Mouse (Mus musculus): ENCODE measurements at regions not wholly inside any gene's neighbourhood (a gene's known extent, or its start where the extent isn't known, plus 50 kb on each side); places are given as distances from the start of the nearest gene placed in this dataset.

DNA sequence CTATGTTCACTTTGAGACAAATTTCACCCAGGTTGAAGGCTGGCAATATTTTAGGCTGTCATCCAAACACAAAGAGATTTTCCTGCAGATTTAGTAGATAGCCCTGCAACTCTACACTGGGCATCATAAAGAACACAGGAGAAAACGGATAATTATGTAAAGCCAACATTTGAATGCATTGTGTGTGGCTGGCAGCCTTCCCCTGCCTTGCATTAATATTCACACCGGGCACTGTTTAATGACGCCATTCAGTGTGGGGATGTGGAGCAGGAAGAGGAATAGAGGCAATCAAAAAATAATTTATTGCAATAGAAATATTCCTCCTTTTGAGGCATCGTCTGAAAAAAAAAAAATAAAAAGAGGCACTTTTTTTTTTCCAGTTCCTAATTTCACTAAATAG, 105.7 kb downstream of the Samd5 start:
- DNase-seq (ENCODE audit: extremely low spot score, low read depth, low spot score) = no peak

DNA sequence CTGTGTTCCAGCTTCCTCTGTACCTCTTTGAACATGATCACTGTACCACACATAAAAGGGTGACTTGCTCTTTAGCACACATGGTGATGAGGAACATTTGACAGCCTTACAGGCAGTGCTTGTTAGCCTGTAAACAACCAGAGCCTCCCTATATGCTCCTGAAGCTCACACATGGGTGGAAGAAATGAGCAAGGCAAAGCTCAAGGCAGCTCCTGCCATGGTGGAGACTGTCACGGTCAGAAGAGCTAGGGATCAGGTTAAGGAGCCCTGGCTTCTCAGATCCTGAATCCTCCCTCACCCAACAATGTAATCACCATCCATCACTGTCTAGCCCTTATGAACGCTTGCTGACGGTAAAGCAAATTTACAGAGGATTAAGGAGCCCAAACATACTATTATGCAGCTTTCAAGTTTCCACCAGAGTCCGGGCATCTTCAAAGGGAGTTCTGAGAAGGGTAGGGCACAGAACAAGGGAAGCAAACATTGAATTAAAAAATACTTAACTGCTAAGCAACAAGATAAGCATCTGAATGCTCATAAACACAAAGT, 117.4 kb downstream of the Samd5 start:
- no peak for DNase-seq (ENCODE audit: extremely low spot score, low read depth, low spot score)

DNA sequence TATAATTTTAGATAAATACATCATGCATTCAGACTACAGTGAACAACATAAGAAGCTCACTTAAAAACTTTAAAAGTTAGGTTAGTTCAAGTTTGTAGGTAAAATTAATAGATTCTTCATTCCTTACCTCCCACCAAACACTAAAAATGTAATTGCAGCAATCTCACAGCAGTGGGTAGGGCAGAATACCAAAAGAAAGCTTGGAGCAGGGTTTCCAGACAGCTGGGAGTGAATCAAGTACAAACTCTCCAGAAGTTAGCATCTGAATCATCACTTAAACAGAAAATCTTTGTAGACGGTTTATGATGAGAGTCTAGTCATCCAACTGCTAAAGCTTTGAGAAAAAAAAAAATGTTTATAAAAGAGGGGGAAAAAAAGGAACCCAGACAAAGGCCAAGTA, 117.9 kb downstream of the Samd5 start:
- DNase-seq (ENCODE audit: extremely low spot score, low read depth, low spot score) = no peak

DNA sequence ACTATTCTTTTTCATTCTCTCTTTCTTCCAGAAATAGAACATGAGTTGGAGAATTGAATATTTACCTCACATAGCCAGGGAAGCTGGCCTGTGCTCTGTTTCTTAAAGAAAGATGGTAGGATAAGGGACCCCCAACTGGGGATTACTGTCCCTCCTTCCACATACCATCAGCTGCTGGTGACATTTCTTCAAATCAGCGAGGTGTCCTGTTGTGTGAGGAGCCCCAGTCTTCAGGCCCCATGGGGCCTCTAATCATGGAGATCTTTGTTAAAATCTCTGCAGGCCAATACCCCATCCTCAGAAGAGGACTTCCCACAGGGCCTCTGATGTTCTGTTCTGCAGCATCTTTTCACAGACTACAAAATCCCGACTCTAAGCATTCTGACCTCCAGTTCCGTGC, 121.1 kb downstream of the Samd5 start:
- no peak for DNase-seq (ENCODE audit: extremely low spot score, low read depth, low spot score)

DNA sequence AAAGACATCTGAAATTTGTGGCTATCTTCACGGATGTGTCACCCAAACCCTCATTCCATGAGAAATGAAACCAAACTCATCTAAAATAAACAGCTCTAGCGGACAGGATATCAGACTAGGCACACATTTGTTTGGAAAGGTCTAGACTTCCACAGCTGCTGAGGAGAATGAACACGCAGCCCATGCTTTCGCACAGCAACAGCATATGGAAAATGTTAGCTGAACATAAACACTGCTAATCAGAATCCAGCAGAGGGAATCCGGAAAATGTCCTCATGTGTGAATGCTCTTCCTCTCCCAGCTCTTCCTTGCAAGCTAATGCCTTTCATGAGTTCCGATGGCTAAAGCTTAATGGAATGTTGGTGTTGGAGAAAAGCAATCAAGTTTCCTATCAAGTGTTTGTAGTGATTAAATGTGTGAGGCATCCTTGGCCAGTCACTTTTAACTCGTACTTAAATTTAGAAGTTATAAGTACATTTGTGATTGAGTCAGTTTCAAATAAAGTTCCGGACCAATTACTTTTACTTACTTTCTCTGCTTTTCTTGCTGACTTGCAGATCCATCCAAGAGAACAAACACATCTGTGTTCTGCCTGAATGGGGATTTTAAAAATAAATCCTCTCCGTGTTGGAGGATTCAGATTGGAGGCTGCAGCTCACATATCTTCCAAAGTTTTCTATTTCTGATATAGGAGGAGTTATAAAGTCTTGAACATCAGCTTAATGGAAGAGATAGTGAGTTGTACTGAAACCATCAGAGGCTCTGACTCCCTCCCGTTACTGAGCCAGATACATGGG, 124.9 kb downstream of the Samd5 start:
- peak; percentile 31 for DNase-seq (ENCODE audit: extremely low spot score, low read depth, low spot score)

DNA sequence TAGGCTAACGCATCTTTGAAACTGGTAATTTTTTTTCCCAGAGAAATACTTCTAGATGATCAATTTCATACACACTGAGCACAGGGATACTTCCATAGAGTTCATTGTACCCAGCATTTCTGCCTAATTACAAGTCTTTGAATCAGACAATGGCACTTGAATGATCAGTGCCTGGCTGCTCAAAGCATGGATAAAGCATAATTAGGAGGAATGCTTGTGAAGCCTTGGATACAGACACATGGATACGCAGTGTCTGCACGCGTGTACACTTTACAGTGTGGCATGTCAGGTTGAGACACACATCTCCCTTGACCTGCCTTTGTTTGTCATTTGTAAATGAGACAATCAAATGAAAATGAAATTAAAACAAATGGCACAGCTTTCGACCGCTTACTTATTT, 129.2 kb downstream of the Samd5 start:
- DNase-seq (ENCODE audit: extremely low spot score, low read depth, low spot score) = no peak

DNA sequence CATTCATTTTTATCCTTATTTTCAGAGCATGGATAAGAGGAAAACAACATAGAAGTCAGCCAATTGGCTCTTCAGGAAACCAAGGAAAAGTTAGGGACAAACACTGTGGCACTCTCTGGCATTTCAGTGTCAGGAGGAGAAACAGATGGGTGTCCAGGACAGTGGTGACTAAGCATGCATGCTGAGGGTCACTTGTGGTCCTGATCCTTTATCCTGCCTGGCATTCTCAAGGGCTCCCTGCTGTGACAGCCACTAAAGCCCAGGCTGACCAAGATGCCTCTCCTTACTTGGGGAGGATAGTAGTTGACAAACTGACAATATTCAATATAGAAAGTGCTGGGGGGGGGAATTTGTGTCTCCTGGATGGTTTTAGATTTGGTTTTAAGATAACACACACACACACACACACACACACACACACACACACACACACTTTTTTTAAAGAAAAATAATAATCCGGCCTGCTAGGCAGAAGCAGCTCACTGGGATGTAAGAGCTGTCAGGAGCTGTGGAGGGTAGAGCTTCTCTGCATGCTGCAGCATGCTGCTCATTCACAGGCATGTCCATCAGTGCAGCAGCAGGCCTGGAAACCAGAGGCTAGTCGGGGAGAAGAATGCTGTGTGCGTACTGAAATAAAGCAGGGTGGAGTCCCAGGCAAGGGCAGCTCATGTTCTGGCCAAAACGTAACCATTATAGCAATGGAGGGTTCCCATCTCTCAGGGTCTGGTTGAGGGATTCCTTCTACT, 130.8 kb downstream of the Samd5 start:
- no peak for DNase-seq (ENCODE audit: extremely low spot score, low read depth, low spot score)

DNA sequence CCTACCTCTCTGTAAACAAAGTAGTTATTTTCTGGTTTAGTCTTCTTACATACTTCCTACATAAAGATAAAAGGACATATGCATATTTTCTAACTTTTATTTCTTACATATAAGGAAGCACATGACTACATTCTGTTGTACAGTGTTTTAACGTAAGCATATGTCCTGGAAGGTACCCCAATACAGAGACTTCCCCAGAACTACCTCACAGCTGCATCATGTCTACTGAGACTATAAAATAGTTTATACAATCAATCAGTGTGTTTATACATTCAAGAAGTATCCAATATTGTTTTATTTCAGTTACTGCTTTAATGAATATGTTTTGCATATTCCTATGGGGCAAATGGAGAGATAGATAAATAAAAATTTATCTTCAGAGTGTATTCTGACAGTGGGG, 133.4 kb downstream of the Samd5 start:
- DNase-seq (ENCODE audit: extremely low spot score, low read depth, low spot score) = no peak

DNA sequence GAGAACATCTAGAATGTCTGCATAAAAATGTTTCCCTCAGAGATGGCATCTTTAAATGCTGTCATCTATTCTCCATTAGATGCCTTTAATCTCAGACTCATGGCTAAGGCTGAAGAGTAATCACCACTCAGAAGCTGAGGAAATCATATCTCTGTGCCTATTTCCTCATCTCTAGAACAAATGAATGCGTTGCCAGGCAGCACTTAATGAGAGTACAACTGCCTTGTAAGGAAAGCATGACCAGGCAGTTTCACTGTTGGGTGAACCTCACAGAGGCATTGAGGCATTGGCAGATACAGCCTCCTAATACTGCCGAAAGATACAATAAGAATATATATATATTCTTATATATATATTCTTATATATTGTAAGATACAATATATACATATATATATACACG, 137.3 kb downstream of the Samd5 start:
- DNase-seq (ENCODE audit: extremely low spot score, low read depth, low spot score) = no peak

DNA sequence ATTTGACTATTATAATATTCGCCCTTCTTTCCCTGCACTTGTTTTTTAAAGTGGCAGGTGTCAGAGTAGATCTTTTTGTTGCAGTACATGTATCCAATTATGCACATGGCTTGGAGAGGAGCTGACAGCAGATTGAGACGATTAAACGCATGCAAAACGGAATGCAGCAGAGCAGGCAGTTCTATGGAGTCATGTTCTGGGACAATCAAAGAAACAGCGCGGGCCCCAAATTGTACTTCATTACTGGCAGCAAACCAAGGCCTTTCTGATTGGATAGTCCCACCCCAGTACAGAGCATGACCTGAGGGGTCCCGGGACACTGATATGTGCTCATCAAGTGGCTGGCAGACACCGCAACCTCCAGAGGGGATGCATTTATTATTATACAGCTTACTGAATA, 140.5 kb downstream of the Samd5 start:
- DNase-seq (ENCODE audit: extremely low spot score, low read depth, low spot score) = no peak

DNA sequence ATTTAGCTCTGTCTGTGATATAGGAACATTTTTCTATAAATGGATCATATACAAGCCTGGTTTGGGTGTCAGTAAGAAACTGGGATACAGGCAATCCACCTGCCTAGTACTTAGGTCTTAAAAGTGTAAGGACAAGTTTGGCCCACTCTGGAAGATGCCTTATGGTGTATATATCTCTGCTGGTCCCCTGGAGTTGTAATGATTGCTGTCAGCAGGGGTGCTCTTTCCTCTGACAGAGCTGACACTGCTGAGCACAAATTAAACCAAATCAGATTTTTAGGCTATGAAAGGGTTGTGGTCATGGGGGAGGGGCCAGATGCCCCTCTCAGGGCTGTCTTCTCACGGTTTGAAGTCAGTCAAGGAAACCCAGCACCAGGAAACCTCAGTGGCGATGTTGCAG, 141.7 kb downstream of the Samd5 start:
- DNase-seq (ENCODE audit: extremely low spot score, low read depth, low spot score) = no peak

DNA sequence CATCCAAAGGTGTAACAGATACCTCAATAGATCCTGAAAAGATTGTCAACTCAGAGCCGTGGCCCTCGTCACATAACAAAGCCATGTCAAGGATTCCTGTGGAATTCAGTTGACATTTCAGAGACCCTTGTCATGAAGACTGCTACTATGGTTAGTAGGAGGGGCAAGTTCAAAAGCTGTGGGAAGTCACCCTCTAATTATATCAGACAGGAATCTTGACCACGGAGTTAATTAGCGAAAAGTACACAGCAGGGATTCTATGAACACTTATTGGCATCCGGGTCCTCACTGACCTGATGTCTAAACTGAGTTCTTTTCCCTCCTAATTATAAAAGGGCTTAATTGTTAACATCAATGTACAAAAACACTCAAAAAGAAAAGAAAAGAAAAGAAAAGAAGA, 143.1 kb downstream of the Samd5 start:
- DNase-seq (ENCODE audit: extremely low spot score, low read depth, low spot score) = no peak

DNA sequence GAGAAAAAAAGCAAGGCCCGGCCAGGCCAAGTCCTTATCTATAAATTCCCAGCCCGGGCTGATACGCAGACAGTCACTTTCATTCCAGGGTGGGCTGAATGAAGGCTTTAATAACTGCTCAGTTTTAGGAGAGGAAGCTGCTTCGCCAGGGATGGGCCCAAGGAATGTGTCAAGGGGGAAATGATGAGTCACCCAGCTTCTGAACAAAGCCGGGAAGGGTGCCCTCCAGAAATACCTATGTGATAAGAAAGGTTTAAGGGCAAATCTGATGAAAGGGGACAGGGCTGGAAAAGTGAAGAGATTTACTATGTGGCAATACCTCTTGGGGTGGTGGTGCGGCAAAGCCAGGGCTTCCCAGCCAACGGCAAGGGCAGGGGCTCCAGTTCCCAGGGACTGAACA, 145.6 kb downstream of the Samd5 start:
- no peak for DNase-seq (ENCODE audit: extremely low spot score, low read depth, low spot score)

DNA sequence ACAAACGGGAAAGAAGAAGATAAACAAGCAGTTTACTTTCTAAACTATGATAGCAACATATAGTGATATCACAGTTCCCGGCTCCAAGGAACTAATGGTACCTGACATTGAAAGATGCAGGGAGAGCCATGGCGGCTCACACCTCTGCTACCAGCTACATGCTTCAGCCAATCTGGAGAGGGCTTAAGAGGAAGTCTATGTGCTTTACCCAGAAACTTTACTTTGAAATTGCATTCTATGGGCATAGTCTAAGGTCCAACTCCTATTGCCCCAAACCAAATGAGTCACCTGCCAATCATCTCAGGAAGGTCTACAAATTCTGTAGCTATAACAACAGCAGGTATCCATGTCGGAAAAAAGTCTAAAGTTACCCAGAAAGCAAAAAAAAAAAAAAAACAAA, 146.9 kb downstream of the Samd5 start:
- no peak for DNase-seq (ENCODE audit: extremely low spot score, low read depth, low spot score)

DNA sequence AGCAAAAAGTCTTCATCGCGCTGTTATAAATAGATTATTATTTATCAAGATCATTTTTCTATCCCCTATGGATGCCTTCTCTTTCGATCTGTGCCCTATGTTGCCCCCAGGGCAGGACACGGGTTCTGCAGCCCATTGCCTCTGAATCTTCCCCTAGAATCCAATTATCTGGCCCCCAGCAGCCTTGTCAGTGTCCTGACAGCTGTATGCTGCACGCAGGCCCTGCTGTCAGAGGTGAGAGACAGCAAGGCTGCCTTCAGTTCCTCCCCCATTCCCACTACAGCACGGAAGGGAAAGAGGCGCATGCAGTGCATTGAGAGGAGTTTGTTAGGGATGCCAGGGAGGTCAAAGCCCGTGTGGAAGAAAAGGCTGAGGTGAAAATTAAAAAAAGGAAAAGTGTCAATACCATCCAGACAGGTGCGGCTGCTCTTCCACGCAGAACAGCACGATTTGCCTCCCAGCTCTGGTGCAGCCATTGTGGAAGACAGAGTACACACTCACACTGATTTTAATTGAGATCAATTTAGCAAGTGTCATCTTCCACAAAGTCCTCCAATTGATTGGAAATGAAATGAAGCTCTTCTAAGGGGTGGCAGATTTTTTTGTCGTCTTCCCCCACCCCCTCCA, 165.1 kb downstream of the Samd5 start:
- no peak for DNase-seq (ENCODE audit: extremely low spot score, low read depth, low spot score)

DNA sequence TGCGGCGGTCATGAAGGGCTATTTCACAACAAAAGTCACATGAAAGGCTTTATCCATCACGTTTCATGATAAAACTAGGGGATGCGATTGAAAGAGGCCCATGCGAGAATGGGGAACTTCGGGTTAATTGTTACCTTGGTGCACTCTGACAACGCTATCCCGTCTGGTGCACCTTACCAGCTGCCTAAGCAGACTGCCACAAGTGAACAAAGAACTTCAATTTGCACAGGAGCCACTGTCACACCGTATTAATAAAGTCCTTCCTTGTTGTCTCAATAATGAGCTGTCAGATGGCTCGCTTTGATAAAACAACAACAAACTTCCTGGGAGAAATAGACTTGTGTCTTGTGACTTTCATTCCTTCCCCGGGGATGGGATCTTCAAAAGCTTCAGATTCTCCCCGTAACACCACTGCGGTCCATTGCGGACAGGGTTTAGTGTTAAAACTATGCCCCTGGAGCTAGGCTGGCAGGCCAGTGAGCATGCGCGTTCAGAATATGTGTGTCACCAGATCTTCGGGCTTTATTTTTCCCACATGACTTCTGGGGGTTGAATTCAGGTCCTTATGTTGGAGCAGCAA, 165.8 kb downstream of the Samd5 start:
- no peak for DNase-seq (ENCODE audit: extremely low spot score, low read depth, low spot score)

DNA sequence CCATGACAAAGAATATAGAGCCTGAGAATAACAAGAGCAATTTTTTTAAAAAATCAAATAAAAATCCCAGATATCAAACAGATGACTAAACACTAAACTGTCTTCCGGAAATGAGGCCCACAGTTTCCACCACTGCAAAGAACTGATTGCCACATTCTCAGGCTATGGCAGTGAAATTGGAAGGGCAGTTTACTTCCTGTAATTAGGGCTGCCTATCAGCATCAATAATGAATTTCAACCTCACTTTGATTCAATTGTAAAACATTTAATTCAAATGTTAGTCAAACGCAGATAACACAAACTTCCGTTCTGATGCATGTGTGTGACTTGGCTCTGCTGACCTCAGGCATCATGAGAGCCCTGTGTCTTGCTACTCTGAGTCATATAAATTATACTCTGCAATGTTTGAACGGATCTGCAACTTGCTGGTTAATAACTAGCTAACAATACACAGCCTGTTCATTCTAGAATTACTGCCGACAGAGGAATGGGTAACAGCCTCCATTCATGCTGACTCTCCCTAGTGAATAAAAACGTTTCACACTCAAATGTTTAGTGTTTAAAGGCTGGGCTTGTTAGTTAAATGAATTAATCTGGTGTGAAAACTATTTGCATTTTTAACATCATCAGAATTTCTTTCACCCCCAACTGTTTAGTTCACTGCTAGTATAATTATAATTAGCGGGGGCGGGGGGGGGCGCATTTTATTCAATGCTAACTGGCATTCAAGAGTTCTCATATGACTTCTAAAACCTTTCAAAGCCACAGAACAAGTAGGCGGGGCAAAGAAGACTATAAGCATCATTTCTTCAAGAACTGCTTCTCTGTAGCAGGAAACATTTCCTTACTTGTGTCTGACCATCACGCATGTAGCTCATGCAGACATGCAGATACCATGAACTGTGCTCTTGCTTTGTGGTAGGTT, 171.2 kb downstream of the Samd5 start:
- DNase-seq (ENCODE audit: extremely low spot score, low read depth, low spot score) = no peak

DNA sequence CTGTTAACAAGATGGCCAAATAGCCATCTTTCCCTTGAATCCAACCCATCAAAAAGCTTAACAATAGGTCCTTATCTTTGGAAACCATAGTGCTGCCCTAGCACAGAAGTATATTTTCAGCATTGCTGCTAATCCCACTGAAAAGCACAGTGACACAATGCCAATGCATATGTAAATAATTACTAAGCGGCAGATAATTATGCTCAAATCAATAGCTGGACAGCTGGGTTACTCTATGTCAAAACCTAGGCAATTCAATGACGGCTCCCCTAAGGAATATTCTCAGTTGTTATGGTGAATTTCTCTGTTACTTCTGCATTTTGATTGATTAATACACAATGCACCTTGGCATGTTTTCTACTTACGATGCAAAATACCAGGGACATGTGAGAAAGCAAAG, 176.5 kb downstream of the Samd5 start:
- no peak for DNase-seq (ENCODE audit: extremely low spot score, low read depth, low spot score)

DNA sequence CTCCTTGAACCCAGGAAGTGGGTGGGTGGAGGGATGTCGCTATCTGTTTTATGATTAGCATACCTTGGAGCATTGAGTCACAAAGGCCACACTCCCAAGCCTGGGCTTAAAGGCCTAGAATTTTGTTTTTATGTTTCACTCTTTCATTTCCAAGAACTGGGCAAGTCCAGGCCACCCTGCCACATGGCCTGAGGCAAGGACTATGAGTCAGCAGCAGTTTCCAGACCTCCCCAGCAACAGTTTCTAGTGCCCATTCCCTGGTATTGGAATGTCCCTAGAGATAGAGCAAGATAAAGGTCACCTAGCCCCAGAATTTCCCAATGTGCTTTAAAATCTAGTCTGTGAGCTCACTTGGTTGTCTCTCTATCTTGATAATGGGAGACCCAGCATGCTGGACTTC, 178.0 kb downstream of the Samd5 start:
- no peak for DNase-seq (ENCODE audit: extremely low spot score, low read depth, low spot score)

DNA sequence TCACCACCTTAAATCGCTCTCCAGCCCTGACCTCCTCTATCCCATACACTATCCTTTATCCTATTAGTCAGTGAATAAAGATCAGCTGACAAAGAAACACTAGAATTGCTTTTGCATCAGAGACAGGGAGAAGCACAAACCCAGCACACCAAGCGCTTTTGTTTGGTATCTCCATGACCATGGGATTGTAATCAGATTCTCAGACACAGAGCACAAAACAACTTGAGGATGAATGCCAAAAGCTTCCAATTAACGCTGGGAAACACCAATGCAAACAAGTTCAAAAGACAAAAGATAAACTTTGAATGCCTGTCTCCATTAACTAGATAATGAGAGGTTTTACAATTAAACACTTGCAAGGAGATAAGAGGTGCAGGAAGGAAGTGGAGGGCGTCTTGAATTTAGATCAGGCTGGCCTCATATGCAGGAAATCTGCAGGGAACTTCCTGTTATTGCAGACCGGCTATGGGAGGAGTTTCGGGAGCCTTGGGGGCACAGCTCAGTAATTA, 179.8 kb downstream of the Samd5 start:
- DNase-seq (ENCODE audit: extremely low spot score, low read depth, low spot score) = no peak

Measured in hindlimb bud, embryonic 11.5 days (tissue).